Mouse (Mus musculus) E14TG2a.4 (cell line): ENCODE measurements around the gene Mre11a.

Experiments used
- CTCF ChIP-seq: conservative IDR thresholded peaks from 2 replicates; pipeline ENCODE4 v1.5.1; 2014; ENCODE audit warnings: low read length
- POU5F1 ChIP-seq: IDR thresholded peaks from 2 replicates; pipeline ENCODE4 v1.6.1; 2014; ENCODE audit warnings: low read length, borderline replicate concordance

DNA sequence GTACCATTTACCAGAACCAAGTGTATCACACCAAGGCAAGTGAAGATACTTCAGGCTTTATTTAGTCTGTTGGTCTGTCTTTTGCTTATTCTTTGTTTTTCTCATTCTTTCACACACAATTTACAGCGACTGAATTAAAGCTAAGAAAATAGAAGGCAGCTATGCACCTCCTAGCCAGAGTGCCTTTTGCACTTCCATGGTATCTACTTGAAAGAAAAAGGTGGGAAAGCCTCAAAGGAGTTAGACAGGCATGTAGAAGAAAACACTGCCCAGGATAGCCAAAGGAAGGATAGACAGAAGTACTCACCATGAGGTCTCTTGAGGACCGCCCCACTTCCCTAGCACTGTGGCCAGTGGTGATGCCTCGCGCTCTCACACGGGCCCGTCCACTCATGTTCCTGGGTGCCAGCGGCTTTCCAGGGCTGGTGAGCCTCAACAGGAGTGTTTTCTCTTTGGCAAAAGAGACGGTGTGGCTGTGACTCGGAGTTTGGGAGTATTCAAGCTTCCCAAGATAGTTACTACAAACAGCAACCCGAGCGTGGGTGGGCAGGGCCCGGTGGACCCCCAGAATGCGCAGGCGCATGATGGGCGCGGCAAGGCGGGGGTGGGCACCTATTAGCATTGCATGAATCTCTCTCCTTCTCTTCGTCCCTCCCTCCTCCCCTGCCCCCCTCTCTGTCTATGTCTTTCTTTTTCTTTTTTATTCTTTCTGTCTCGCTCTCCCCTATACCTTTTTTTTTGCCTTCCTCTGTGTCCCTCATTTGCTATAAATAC, 44.1 kb upstream of the Mre11a start, which contains the start of gene Piwil4:
- no peak for TF ChIP-seq POU5F1
- no peak for TF ChIP-seq CTCF
